Mouse (Mus musculus): ENCODE measurements around the gene St6gal1. TPM values are rescaled to one million over a fixed set of nuclear protein-coding genes. Genes with fewer than 3 reads are reported as not detected.

Gene St6gal1
- polyA plus RNA-seq, 1 experiment, result 8.6 TPM

- no peak overlapping the region for H3K27ac ChIP-seq (replicated peaks; ENCODE audit: low read depth, low read length)
- no peak overlapping the region for H3K4me3 ChIP-seq (ENCODE audit: insufficient read depth, low read depth, low read length)
- H3K4me1 ChIP-seq (ENCODE audit: control insufficient read depth, insufficient read depth, insufficient read length, low read length), result no peaks in the 10 kb centered on the region
Observed at GRCm38 (mm10) chr16:23307142-23307968, 82.8 kb downstream of the St6gal1 start.

GRCm38 (mm10) chr16:23308012-23308554 is 83.5 kb downstream of the St6gal1 start:
- no peak overlapping the region for H3K4me3 ChIP-seq (ENCODE audit: insufficient read depth, low read depth, low read length)
- H3K4me1 ChIP-seq (ENCODE audit: control insufficient read depth, insufficient read depth, insufficient read length, low read length), result no peaks in the 10 kb centered on the region
- no peak overlapping the region for H3K27ac ChIP-seq (replicated peaks; ENCODE audit: low read depth, low read length)

GRCm38 (mm10) chr16:23309080-23309479 is 84.5 kb downstream of the St6gal1 start:
- H3K4me1 ChIP-seq (ENCODE audit: control insufficient read depth, insufficient read depth, insufficient read length, low read length), result no peaks in the 10 kb centered on the region
- no peak overlapping the region for H3K27ac ChIP-seq (replicated peaks; ENCODE audit: low read depth, low read length)
- H3K4me3 ChIP-seq (ENCODE audit: insufficient read depth, low read depth, low read length), result no peak overlapping the region

GRCm38 (mm10) chr16:23312604-23313003 is 88.1 kb downstream of the St6gal1 start:
- H3K27ac ChIP-seq (replicated peaks; ENCODE audit: low read depth, low read length), result no peak overlapping the region
- no peak overlapping the region for H3K4me3 ChIP-seq (ENCODE audit: insufficient read depth, low read depth, low read length)
- peaks cover 2% of the 10 kb centered on the region; the same call in 1 of the 2 replicates for H3K4me1 ChIP-seq (ENCODE audit: control insufficient read depth, insufficient read depth, insufficient read length, low read length)

- peak overlapping the region; percentile 49; the same call in 1 of the 2 replicates for H3K27ac ChIP-seq (replicated peaks; ENCODE audit: low read depth, low read length)
Observed at GRCm38 (mm10) chr16:23314790-23315189, 90.2 kb downstream of the St6gal1 start.

GRCm38 (mm10) chr16:23317411-23318047 is 93.0 kb downstream of the St6gal1 start:
- Histone ChIP-seq H3K4me3 (ENCODE audit: insufficient read depth, low read depth, low read length) (no peak overlapping the region), H3K27ac (replicated peaks; ENCODE audit: low read depth, low read length) (no peak overlapping the region), H3K4me1 (ENCODE audit: control insufficient read depth, insufficient read depth, insufficient read length, low read length) (peaks cover 2% of the 10 kb centered on the region; the same call in 1 of the 2 replicates)

More at GRCm38 (mm10) chr16:23314790-23315189, 90.2 kb downstream of the St6gal1 start:
- Histone ChIP-seq H3K4me1 (ENCODE audit: control insufficient read depth, insufficient read depth, insufficient read length, low read length) (peaks cover 2% of the 10 kb centered on the region; the same call in 1 of the 2 replicates), H3K4me3 (ENCODE audit: insufficient read depth, low read depth, low read length) (no peak overlapping the region)

- Histone ChIP-seq H3K27ac (replicated peaks; ENCODE audit: low read depth, low read length) (no peak overlapping the region), H3K4me3 (ENCODE audit: insufficient read depth, low read depth, low read length) (no peak overlapping the region), H3K4me1 (ENCODE audit: control insufficient read depth, insufficient read depth, insufficient read length, low read length) (peaks cover 2% of the 10 kb centered on the region; the same call in 1 of the 2 replicates)
Observed at GRCm38 (mm10) chr16:23320025-23320424, 95.5 kb downstream of the St6gal1 start.

GRCm38 (mm10) chr16:23320579-23320978 is 96.0 kb downstream of the St6gal1 start:
- Histone ChIP-seq H3K4me1 (ENCODE audit: control insufficient read depth, insufficient read depth, insufficient read length, low read length) (no peaks in the 10 kb centered on the region), H3K27ac (replicated peaks; ENCODE audit: low read depth, low read length) (no peak overlapping the region), H3K4me3 (ENCODE audit: insufficient read depth, low read depth, low read length) (no peak overlapping the region)

GRCm38 (mm10) chr16:23322453-23322852 is 97.9 kb downstream of the St6gal1 start:
- no peak overlapping the region for H3K27ac ChIP-seq (replicated peaks; ENCODE audit: low read depth, low read length)
- H3K4me1 ChIP-seq (ENCODE audit: control insufficient read depth, insufficient read depth, insufficient read length, low read length), result no peaks in the 10 kb centered on the region
- no peak overlapping the region for H3K4me3 ChIP-seq (ENCODE audit: insufficient read depth, low read depth, low read length)

GRCm38 (mm10) chr16:23323915-23324314 is 99.4 kb downstream of the St6gal1 start:
- H3K4me1 ChIP-seq (ENCODE audit: control insufficient read depth, insufficient read depth, insufficient read length, low read length), result no peaks in the 10 kb centered on the region
- H3K4me3 ChIP-seq (ENCODE audit: insufficient read depth, low read depth, low read length), result no peak overlapping the region
- H3K27ac ChIP-seq (replicated peaks; ENCODE audit: low read depth, low read length), result no peak overlapping the region

GRCm38 (mm10) chr16:23324867-23325650 is 100.5 kb downstream of the St6gal1 start:
- H3K27ac ChIP-seq (replicated peaks; ENCODE audit: low read depth, low read length), result no peak overlapping the region
- H3K4me1 ChIP-seq (ENCODE audit: control insufficient read depth, insufficient read depth, insufficient read length, low read length), result no peaks in the 10 kb centered on the region
- no peak overlapping the region for H3K4me3 ChIP-seq (ENCODE audit: insufficient read depth, low read depth, low read length)

- Histone ChIP-seq H3K27ac (replicated peaks; ENCODE audit: low read depth, low read length) (no peak overlapping the region), H3K4me1 (ENCODE audit: control insufficient read depth, insufficient read depth, insufficient read length, low read length) (peaks cover under 1% of the 10 kb centered on the region; the same call in 1 of the 2 replicates)
Observed at GRCm38 (mm10) chr16:23326664-23327063, 102.1 kb downstream of the St6gal1 start.

GRCm38 (mm10) chr16:23327266-23327665 is 102.7 kb downstream of the St6gal1 start:
- Histone ChIP-seq H3K4me1 (ENCODE audit: control insufficient read depth, insufficient read depth, insufficient read length, low read length) (peaks cover 4% of the 10 kb centered on the region; the same call in 1 of the 2 replicates), H3K4me3 (ENCODE audit: insufficient read depth, low read depth, low read length) (no peak overlapping the region), H3K27ac (replicated peaks; ENCODE audit: low read depth, low read length) (no peak overlapping the region)

More at GRCm38 (mm10) chr16:23326664-23327063, 102.1 kb downstream of the St6gal1 start:
- H3K4me3 ChIP-seq (ENCODE audit: insufficient read depth, low read depth, low read length), result no peak overlapping the region

GRCm38 (mm10) chr16:23328201-23328600 is 103.7 kb downstream of the St6gal1 start:
- Histone ChIP-seq H3K4me3 (ENCODE audit: insufficient read depth, low read depth, low read length) (no peak overlapping the region), H3K27ac (replicated peaks; ENCODE audit: low read depth, low read length) (no peak overlapping the region), H3K4me1 (ENCODE audit: control insufficient read depth, insufficient read depth, insufficient read length, low read length) (peaks cover 4% of the 10 kb centered on the region; the same call in 1 of the 2 replicates)
